Mouse (Mus musculus): ENCODE results near the gene Znrf4. TPM values are rescaled to one million over a fixed set of nuclear protein-coding genes. Genes with fewer than 3 reads are reported as not detected.
A peak's percentile ranks its signal among the peaks of the same experiment; 100 is the strongest.

The Znrf4 gene
- polyA plus RNA-seq, 1 experiment from 2014 or later = not detected

DNA sequence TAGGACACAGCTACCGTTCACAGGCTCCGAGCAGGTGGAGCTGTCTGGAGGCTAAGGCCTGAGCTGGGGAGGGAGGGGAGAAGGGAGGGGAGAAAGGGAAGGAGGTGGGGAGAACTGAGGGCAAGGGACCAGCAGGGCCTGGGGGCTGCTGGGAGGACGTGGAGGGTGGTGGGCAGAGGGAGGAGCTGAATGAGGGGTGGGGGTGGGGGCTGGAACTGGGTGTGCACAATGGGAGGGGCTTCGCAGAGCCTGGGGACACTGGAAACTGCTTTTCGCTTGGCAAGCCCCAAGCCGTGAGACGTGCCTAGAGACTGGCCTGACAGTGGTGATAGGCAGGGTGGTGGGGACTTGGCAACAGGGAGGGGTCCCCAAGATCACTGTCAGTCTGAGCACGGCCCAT, 43.0 kb downstream of the Znrf4 start:
- WGBS = 23% methylated on average over 8 of the region's 8 CpGs
- no peak; the same call in 1 of the 2 replicates for ATAC-seq (replicated peaks; ENCODE audit: extremely low read depth, insufficient read depth, low FRiP score)
- Histone ChIP-seq H3K4me2 (ENCODE audit: low read depth, low read length) (peak overlapping the region; percentile 61), H3K27me3 (ENCODE audit: control insufficient read depth, insufficient read depth, low read length) (peaks cover 13% of the 10 kb centered on the region), H3K9ac (ENCODE audit: low read length) (peak overlapping the region; percentile 23), H3K4me1 (ENCODE audit: control insufficient read depth, insufficient read depth, low read length) (peaks cover 52% of the 10 kb centered on the region), H3K27ac (ENCODE audit: low read length) (peak overlapping the region; percentile 41), H3K4me3 (ENCODE audit: low read length) (no peak overlapping the region; the same call in 1 of the 2 replicates), H3K9me3 (replicated peaks; ENCODE audit: control insufficient read depth, low read length) (no peaks in the 10 kb centered on the region), H3K36me3 (ENCODE audit: control insufficient read depth, insufficient read depth) (no peaks in the 10 kb centered on the region)

DNA sequence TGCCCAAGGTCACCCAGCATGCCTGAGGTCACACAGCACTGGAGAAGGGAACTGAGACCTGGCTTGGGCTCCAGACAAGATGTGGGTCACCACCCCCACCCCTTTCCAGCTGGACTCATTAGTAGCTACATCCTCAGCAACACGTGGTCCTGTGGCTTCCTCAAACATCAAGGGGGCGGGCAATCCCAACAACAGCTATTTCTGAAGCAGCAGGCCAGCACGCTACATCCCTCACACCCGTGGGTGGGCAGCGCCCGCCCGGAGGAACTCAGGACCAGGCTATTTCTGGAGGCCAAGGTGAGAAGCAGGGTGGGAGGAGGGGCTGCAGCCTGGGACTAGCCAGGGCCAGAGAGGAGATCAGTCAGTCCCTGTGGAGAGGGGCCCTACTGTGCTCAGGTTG, 43.4 kb downstream of the Znrf4 start:
- Histone ChIP-seq H3K4me1 (ENCODE audit: control insufficient read depth, insufficient read depth, low read length) (peaks cover 48% of the 10 kb centered on the region), H3K27me3 (ENCODE audit: control insufficient read depth, insufficient read depth, low read length) (peaks cover 11% of the 10 kb centered on the region), H3K4me2 (ENCODE audit: low read depth, low read length) (peak overlapping the region; percentile 61), H3K9me3 (replicated peaks; ENCODE audit: control insufficient read depth, low read length) (no peaks in the 10 kb centered on the region), H3K27ac (ENCODE audit: low read length) (peak overlapping the region; percentile 41), H3K9ac (ENCODE audit: low read length) (no peak overlapping the region; the same call in 1 of the 2 replicates), H3K36me3 (ENCODE audit: control insufficient read depth, insufficient read depth) (no peaks in the 10 kb centered on the region), H3K4me3 (ENCODE audit: low read length) (no peak overlapping the region)
- WGBS = 39% methylated on average over 7 of the region's 7 CpGs
- peak; percentile 34 for ATAC-seq (replicated peaks; ENCODE audit: extremely low read depth, insufficient read depth, low FRiP score)

DNA sequence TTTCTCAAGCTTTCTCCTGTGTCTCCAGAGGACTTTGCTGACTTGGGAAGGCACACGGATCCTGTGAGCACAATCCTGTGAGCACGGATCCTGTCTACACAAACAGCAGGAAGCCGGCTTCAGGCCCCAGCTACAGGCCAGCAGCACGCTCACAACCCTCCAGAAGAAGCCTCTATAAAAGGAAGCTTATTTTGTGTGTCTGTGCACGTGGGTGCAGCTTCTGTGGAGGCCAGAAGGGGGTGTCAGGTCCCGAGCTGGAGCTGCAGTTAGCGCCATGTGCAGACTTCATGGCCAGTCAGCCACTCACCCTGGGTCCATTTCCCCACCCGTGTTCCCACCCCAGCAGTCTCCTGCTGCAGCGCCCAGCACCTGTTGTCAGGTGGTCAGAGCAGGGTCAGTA, 43.9 kb downstream of the Znrf4 start:
- Histone ChIP-seq H3K9me3 (replicated peaks; ENCODE audit: control insufficient read depth, low read length) (no peaks in the 10 kb centered on the region), H3K4me1 (ENCODE audit: control insufficient read depth, insufficient read depth, low read length) (peaks cover 45% of the 10 kb centered on the region), H3K27ac (ENCODE audit: low read length) (peak overlapping the region; percentile 25; the same call in 1 of the 2 replicates), H3K27me3 (ENCODE audit: control insufficient read depth, insufficient read depth, low read length) (peaks cover 9% of the 10 kb centered on the region), H3K4me2 (ENCODE audit: low read depth, low read length) (no peak overlapping the region), H3K36me3 (ENCODE audit: control insufficient read depth, insufficient read depth) (no peaks in the 10 kb centered on the region), H3K4me3 (ENCODE audit: low read length) (no peak overlapping the region), H3K9ac (ENCODE audit: low read length) (no peak overlapping the region)
- 89% methylated on average over 9 of the region's 9 CpGs for WGBS
- ATAC-seq (replicated peaks; ENCODE audit: extremely low read depth, insufficient read depth, low FRiP score) = no peak

DNA sequence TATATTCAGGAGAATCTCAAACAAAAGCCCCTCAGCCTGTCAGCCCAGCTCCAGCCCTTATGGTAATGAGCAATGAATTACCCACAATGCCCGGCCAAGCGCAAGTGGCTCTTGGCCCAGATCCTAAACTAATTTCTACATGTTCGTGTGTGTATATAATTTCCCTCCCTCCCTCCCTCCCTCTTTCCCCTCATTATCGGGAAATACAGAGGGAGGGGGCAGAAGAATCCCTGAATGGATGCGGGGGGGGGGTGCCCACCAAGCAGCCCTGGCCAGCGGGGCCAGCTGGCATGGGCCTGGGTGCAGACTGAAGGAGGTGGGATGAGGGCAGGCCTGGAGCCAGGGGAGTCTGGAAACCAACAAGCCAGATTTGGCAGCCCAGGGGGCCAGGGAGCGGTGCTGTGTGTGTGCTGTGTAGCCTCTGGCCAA, 44.8 kb downstream of the Znrf4 start:
- H3K27me3 ChIP-seq (ENCODE audit: control insufficient read depth, insufficient read depth, low read length) = peaks cover under 1% of the 10 kb centered on the region
- ATAC-seq (replicated peaks; ENCODE audit: extremely low read depth, insufficient read depth, low FRiP score) = no peak
- peak overlapping the region; percentile 47; the same call in 1 of the 2 replicates for H3K9ac ChIP-seq (ENCODE audit: low read length)
- H3K4me1 ChIP-seq (ENCODE audit: control insufficient read depth, insufficient read depth, low read length) = peaks cover 43% of the 10 kb centered on the region
- 48% methylated on average over 7 of the region's 7 CpGs for WGBS
- no peaks in the 10 kb centered on the region for H3K9me3 ChIP-seq (replicated peaks; ENCODE audit: control insufficient read depth, low read length)
- H3K4me3 ChIP-seq (ENCODE audit: low read length) = no peak overlapping the region
- no peaks in the 10 kb centered on the region for H3K36me3 ChIP-seq (ENCODE audit: control insufficient read depth, insufficient read depth)
- H3K27ac ChIP-seq (ENCODE audit: low read length) = peak overlapping the region; percentile 17; the same call in 1 of the 2 replicates
- H3K4me2 ChIP-seq (ENCODE audit: low read depth, low read length) = peak overlapping the region; percentile 21; the same call in 1 of the 2 replicates

DNA sequence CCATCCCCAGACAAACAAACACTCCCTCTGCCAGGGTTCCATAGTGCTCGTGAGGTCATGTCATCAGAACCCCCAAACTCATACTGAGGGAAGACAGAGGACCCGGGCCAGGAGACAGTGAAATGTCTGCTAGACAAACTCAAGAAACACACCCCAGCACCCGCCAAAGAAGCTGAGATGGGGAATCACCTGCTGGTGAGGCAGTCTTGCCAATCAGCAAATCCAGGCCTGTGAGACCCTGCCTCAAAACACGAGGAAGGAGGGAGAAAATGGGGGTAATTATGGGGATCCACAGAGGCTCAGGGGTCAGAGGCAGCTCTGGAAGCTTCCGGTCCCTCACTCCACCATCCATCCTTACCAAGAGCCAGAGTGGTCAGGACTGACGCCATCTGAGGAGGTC, 45.5 kb downstream of the Znrf4 start:
- Histone ChIP-seq H3K27ac (ENCODE audit: low read length) (no peak overlapping the region), H3K4me1 (ENCODE audit: control insufficient read depth, insufficient read depth, low read length) (peaks cover 39% of the 10 kb centered on the region), H3K4me3 (ENCODE audit: low read length) (no peak overlapping the region), H3K9me3 (replicated peaks; ENCODE audit: control insufficient read depth, low read length) (no peaks in the 10 kb centered on the region), H3K36me3 (ENCODE audit: control insufficient read depth, insufficient read depth) (no peaks in the 10 kb centered on the region), H3K27me3 (ENCODE audit: control insufficient read depth, insufficient read depth, low read length) (no peaks in the 10 kb centered on the region; the same call in 1 of the 2 replicates), H3K4me2 (ENCODE audit: low read depth, low read length) (no peak overlapping the region), H3K9ac (ENCODE audit: low read length) (no peak overlapping the region)
- no peak for ATAC-seq (replicated peaks; ENCODE audit: extremely low read depth, insufficient read depth, low FRiP score)
- 75% methylated on average over 6 of the region's 6 CpGs for WGBS

DNA sequence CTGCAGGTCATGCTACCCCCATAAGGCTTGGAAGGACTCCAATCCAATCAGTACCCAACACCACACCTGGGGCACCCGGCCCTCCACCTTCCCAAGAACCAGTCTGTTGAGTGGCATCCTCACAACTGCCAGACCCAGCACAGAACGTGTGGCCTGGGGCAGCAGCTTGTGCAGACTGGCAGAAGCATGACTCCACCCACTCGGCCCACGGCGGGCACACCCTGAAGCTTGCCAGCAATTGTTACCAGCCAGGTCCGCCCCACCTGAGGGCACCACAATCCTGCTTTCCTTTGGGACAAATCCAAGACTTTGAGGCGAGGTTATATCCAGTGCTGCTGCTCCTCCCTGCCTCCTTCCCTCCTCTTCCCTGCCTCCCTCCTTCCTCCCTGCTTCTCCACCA, 47.4 kb downstream of the Znrf4 start:
- Histone ChIP-seq H3K4me2 (ENCODE audit: low read depth, low read length) (no peak overlapping the region), H3K4me3 (ENCODE audit: low read length) (no peak overlapping the region), H3K27ac (ENCODE audit: low read length) (no peak overlapping the region), H3K27me3 (ENCODE audit: control insufficient read depth, insufficient read depth, low read length) (no peaks in the 10 kb centered on the region), H3K9ac (ENCODE audit: low read length) (no peak overlapping the region), H3K9me3 (replicated peaks; ENCODE audit: control insufficient read depth, low read length) (no peaks in the 10 kb centered on the region), H3K4me1 (ENCODE audit: control insufficient read depth, insufficient read depth, low read length) (peaks cover 42% of the 10 kb centered on the region), H3K36me3 (ENCODE audit: control insufficient read depth, insufficient read depth) (no peaks in the 10 kb centered on the region)
- no peak for ATAC-seq (replicated peaks; ENCODE audit: extremely low read depth, insufficient read depth, low FRiP score)
- 78% methylated on average over 7 of the region's 7 CpGs for WGBS

DNA sequence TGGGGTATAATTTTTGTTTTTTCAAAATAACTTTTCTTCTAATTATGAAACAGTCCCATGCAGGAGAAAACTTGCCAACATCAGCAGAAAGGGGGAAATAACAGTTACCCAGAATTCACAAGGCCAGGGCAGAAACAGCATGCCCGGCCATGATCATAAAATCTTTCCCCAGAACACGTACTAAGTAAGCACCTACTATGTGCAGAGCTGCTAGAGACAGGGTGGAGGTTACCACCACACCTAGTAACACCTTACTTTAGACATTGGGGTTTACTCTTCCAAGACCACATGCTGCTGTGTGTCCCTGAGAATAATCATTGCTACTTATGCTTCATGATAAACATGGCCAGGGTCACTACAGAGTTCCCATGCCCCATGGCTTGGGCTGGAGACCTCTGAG, 47.9 kb downstream of the Znrf4 start:
- Histone ChIP-seq H3K4me3 (ENCODE audit: low read length) (no peak overlapping the region), H3K4me2 (ENCODE audit: low read depth, low read length) (no peak overlapping the region), H3K9me3 (replicated peaks; ENCODE audit: control insufficient read depth, low read length) (no peaks in the 10 kb centered on the region), H3K4me1 (ENCODE audit: control insufficient read depth, insufficient read depth, low read length) (peaks cover 40% of the 10 kb centered on the region), H3K27me3 (ENCODE audit: control insufficient read depth, insufficient read depth, low read length) (no peaks in the 10 kb centered on the region), H3K36me3 (ENCODE audit: control insufficient read depth, insufficient read depth) (no peaks in the 10 kb centered on the region), H3K9ac (ENCODE audit: low read length) (no peak overlapping the region), H3K27ac (ENCODE audit: low read length) (no peak overlapping the region)
- 95% methylated on average over 2 of the region's 2 CpGs for WGBS
- ATAC-seq (replicated peaks; ENCODE audit: extremely low read depth, insufficient read depth, low FRiP score) = no peak

DNA sequence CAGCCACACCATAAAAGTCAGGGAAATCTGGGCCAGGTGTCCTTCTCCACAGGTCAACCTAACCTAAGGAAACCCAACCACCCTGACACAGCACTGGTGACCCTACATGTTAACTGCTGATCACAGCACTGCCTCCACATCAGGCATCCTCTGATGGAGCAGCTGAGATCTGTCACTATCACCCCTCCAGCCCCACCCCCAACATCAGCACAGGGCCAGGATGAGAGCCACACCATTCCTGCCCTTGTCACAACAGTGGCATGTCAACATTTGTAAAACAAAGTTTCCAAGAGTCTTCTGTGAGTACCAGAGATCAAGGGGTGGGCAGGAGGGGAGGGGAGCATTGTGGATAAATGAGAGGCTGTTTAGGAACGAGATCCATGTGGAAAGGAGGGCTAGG, 48.7 kb downstream of the Znrf4 start:
- 44% methylated on average over 1 of the region's 1 CpGs for WGBS
- ATAC-seq (replicated peaks; ENCODE audit: extremely low read depth, insufficient read depth, low FRiP score) = no peak
- no peak overlapping the region for H3K4me2 ChIP-seq (ENCODE audit: low read depth, low read length)
- no peaks in the 10 kb centered on the region for H3K27me3 ChIP-seq (ENCODE audit: control insufficient read depth, insufficient read depth, low read length)
- H3K36me3 ChIP-seq (ENCODE audit: control insufficient read depth, insufficient read depth) = no peaks in the 10 kb centered on the region
- H3K9ac ChIP-seq (ENCODE audit: low read length) = no peak overlapping the region
- H3K4me3 ChIP-seq (ENCODE audit: low read length) = no peak overlapping the region
- H3K4me1 ChIP-seq (ENCODE audit: control insufficient read depth, insufficient read depth, low read length) = peaks cover 33% of the 10 kb centered on the region
- peak overlapping the region; percentile 96 for H3K27ac ChIP-seq (ENCODE audit: low read length)
- no peaks in the 10 kb centered on the region for H3K9me3 ChIP-seq (replicated peaks; ENCODE audit: control insufficient read depth, low read length)

DNA sequence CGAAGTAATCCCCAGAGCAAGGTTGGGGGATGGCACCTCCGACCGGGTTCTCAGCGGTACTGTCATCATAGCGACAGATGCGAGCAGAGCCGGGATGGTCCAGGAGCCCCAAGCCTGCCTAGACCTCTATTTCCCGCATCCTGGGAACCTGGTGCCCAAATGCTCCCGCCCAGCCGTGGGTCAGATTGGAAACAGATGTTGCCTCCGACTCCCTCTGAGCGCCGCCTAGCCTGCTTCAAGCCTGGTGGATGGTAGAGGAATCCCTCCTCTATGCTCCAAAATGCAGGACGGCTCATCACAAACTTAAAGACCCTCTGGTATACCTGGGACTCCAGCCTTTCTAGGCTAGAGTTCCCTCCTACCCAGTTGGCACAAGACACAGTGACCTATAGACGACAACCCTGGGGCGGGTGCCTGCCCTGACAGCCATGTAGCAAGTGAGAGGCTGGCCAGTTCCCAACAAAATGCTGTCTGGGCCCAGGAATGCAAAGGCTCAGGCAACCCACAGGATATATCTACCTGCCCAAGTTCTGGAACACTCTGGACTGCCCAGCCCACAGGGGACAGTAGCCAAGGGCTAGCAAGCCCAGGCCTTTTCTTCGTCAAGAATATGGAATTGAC, 49.3 kb downstream of the Znrf4 start:
- peak overlapping the region; percentile 63 for H3K9ac ChIP-seq (ENCODE audit: low read length)
- no peaks in the 10 kb centered on the region for H3K36me3 ChIP-seq (ENCODE audit: control insufficient read depth, insufficient read depth)
- H3K9me3 ChIP-seq (replicated peaks; ENCODE audit: control insufficient read depth, low read length) = no peaks in the 10 kb centered on the region
- H3K4me2 ChIP-seq (ENCODE audit: low read depth, low read length) = peak overlapping the region; percentile 97
- peak overlapping the region; percentile 82 for H3K4me3 ChIP-seq (ENCODE audit: low read length)
- no peaks in the 10 kb centered on the region for H3K27me3 ChIP-seq (ENCODE audit: control insufficient read depth, insufficient read depth, low read length)
- whole genome bisulfite sequencing = 7% methylated on average over 17 of the region's 17 CpGs
- no peak for ATAC-seq (replicated peaks; ENCODE audit: extremely low read depth, insufficient read depth, low FRiP score)
- H3K4me1 ChIP-seq (ENCODE audit: control insufficient read depth, insufficient read depth, low read length) = peaks cover 31% of the 10 kb centered on the region
- H3K27ac ChIP-seq (ENCODE audit: low read length) = peak overlapping the region; percentile 96

Measured in heart, embryonic 16.5 days (tissue).